Mouse (Mus musculus) CH12.LX (cell line): ENCODE results near the gene Foxc2. TPM values are rescaled to one million over a fixed set of nuclear protein-coding genes. Genes with fewer than 3 reads are reported as not detected.

ENCODE experiments used
- DNase-seq: peaks from one replicate; pipeline ENCODE4 v3.0.0-alpha.2; 2013; ENCODE audit errors: extremely low read depth
- H3K27ac ChIP-seq: 2 replicates; pipeline ENCODE4 v1.5.1; 2012; ENCODE audit warnings: low read depth, mild to moderate bottlenecking, control low read depth, moderate library complexity; ENCODE audit not compliant: insufficient read depth
- H3K27me3 ChIP-seq: replicated peaks from 2 replicates; pipeline ENCODE3; 2012; ENCODE audit warnings: inconsistent platforms
- H3K36me3 ChIP-seq, 2 experiments: replicated peaks in 1 of 2; 2 replicates each; pipeline versions ENCODE3 to v1.6.1; 2012; ENCODE audit warnings: inconsistent platforms in 1 of 2, low read length in 1 of 2, mild to moderate bottlenecking in 1 of 2, mixed read lengths in 1 of 2, moderate library complexity in 1 of 2; ENCODE audit not compliant: control insufficient read depth in 1 of 2, insufficient read depth in 1 of 2
- H3K4me1 ChIP-seq, 2 experiments: 2 replicates each; pipeline ENCODE4 v1.6.1; 2012; ENCODE audit warnings: inconsistent platforms in 1 of 2, moderate library complexity in 1 of 2; ENCODE audit not compliant: insufficient read depth in 2 of 2, control insufficient read depth in 1 of 2
- H3K4me2 ChIP-seq: 2 replicates; pipeline ENCODE4 v1.6.1; 2012; ENCODE audit warnings: low read depth, mild to moderate bottlenecking, control low read depth; ENCODE audit not compliant: poor library complexity, insufficient read depth, severe bottlenecking
- H3K4me3 ChIP-seq, 3 experiments: fragments of 150-350 bp in 1 of 3; sonication (generic) in 1 of 3; replicated peaks in 1 of 3; 2 replicates each; pipeline versions ENCODE3 to v1.5.1; 2011 to 2012; ENCODE audit warnings: low read depth in 2 of 3, low read length in 2 of 3, mild to moderate bottlenecking in 2 of 3, moderate library complexity in 2 of 3, control low read depth in 1 of 3, improper control_type of control experiment in 1 of 3, inconsistent platforms in 1 of 3, mixed read lengths in 1 of 3; ENCODE audit not compliant: poor library complexity in 1 of 3
- H3K79me2 ChIP-seq: replicated peaks from 2 replicates; pipeline ENCODE4 v1.6.1; 2012; ENCODE audit warnings: mild to moderate bottlenecking, moderate library complexity; ENCODE audit not compliant: control insufficient read depth, poor library complexity, insufficient read depth, severe bottlenecking; ENCODE audit errors: extremely low read depth
- H3K9ac ChIP-seq: 2 replicates; pipeline ENCODE4 v1.6.1; 2012; ENCODE audit warnings: low read depth, mild to moderate bottlenecking, control low read depth, moderate library complexity; ENCODE audit not compliant: insufficient read depth
- H3K9me3 ChIP-seq: replicated peaks from 2 replicates; pipeline ENCODE3; 2012; ENCODE audit warnings: low read length, inconsistent platforms, mixed read lengths
- CTCF ChIP-seq, 2 experiments: IDR thresholded peaks in 1 of 2; conservative IDR thresholded peaks in 1 of 2; 2 replicates each; pipeline ENCODE4 v1.5.1; 2011 to 2012; ENCODE audit warnings: low read depth in 2 of 2, low read length in 2 of 2, improper control_type of control experiment in 1 of 2, inconsistent platforms in 1 of 2, mild to moderate bottlenecking in 1 of 2, moderate library complexity in 1 of 2
- ELF1 ChIP-seq: IDR thresholded peaks from 2 replicates; pipeline ENCODE4 v1.6.1; 2014; ENCODE audit warnings: low read depth, mild to moderate bottlenecking, inconsistent platforms, low read length, improper control_type of control experiment
- GABPA ChIP-seq: IDR thresholded peaks from 2 replicates; pipeline ENCODE4 v1.6.1; 2012; ENCODE audit warnings: low read depth, low read length, improper control_type of control experiment, inconsistent platforms; ENCODE audit not compliant: insufficient replicate concordance
- IRF4 ChIP-seq: IDR thresholded peaks from 2 replicates; pipeline ENCODE4 v1.6.1; 2014; ENCODE audit warnings: low read depth, mild to moderate bottlenecking, inconsistent platforms, low read length, improper control_type of control experiment
- MAFK ChIP-seq: IDR thresholded peaks from 2 replicates; pipeline ENCODE4 v1.6.1; 2011; ENCODE audit warnings: low read length, improper control_type of control experiment; ENCODE audit not compliant: insufficient replicate concordance
- MAX ChIP-seq: IDR thresholded peaks from 2 replicates; pipeline ENCODE4 v1.6.1; 2011; ENCODE audit warnings: low read length, improper control_type of control experiment
- MEF2A ChIP-seq: IDR thresholded peaks from 2 replicates; pipeline ENCODE4 v1.6.1; 2014; ENCODE audit warnings: low read depth, mild to moderate bottlenecking, inconsistent platforms, low read length, improper control_type of control experiment, borderline replicate concordance
- MXI1 ChIP-seq: IDR thresholded peaks from 2 replicates; pipeline ENCODE4 v1.6.1; 2011; ENCODE audit warnings: mild to moderate bottlenecking, low read depth, low read length, improper control_type of control experiment
- MYC ChIP-seq: IDR thresholded peaks from 2 replicates; pipeline ENCODE4 v1.6.1; 2011; ENCODE audit warnings: low read depth, mild to moderate bottlenecking, improper control_type of control experiment, low read length
- NRF1 ChIP-seq: IDR thresholded peaks from 2 replicates; pipeline ENCODE4 v1.6.1; 2014; ENCODE audit warnings: low read depth, mild to moderate bottlenecking, inconsistent platforms, low read length, improper control_type of control experiment, moderate library complexity
- POLR2AphosphoS2 ChIP-seq: IDR thresholded peaks from 2 replicates; pipeline ENCODE4 v1.6.1; 2011; ENCODE audit warnings: low read depth, low read length, improper control_type of control experiment
- RCOR1 ChIP-seq: conservative IDR thresholded peaks from 2 replicates; pipeline ENCODE4 v1.6.1; 2012; ENCODE audit warnings: low read depth, mild to moderate bottlenecking, inconsistent platforms, low read length, improper control_type of control experiment
- SIN3A ChIP-seq: IDR thresholded peaks from 2 replicates; pipeline ENCODE4 v1.6.1; 2012; ENCODE audit warnings: low read length, improper control_type of control experiment, inconsistent platforms
- TBP ChIP-seq: conservative IDR thresholded peaks from 2 replicates; pipeline ENCODE4 v1.6.1; 2011; ENCODE audit warnings: low read depth, low read length, improper control_type of control experiment
- USF1 ChIP-seq: IDR thresholded peaks from 2 replicates; pipeline ENCODE4 v1.6.1; 2014; ENCODE audit warnings: low read depth, mild to moderate bottlenecking, inconsistent platforms, low read length, improper control_type of control experiment
- ZNF384 ChIP-seq: IDR thresholded peaks from 2 replicates; pipeline ENCODE4 v1.6.1; 2012; ENCODE audit warnings: low read depth, low read length, improper control_type of control experiment, inconsistent platforms
- dilution Hi-C: fragments of 300-500 bp; cut with MboI; formaldehyde crosslinking; loops from 2 replicates; pipeline ENCODE4 v1.14.3; 2020; ENCODE audit warnings: low sequenced_read_pairs; ENCODE audit not compliant: extremely low pct_unique_long_range_greater_than_20kb, extremely low pct_ligation_motif_present
- in situ Hi-C: fragments of 300-500 bp; cut with MboI; formaldehyde crosslinking; loops from 3 replicates; pipeline ENCODE4 v1.14.3; 2019; ENCODE audit warnings: low sequenced_read_pairs, low pct_ligation_motif_present, low pct_unique_long_range_greater_than_20kb, mixed read lengths
- polyA plus RNA-seq: library from polyadenylated mRNA; unstranded; fragments of >175 nt; gene quantifications from 2 replicates; pipeline ENCODE4 v1.2.1, GENCODE M21; 2012; ENCODE audit warnings: low read depth; ENCODE audit not compliant: insufficient read length
- total RNA-seq, 2 experiments: library from RNA; depleted of rRNA; stranded (reverse); fragments of 300-350 nt in 1 of 2; fragments of >200 nt in 1 of 2; gene quantifications; 2 replicates each; pipeline ENCODE4 v1.2.3; 2012 to 2014

Gene Foxc2
- total and polyA plus RNA-seq, 3 experiments, result not detected

DNA sequence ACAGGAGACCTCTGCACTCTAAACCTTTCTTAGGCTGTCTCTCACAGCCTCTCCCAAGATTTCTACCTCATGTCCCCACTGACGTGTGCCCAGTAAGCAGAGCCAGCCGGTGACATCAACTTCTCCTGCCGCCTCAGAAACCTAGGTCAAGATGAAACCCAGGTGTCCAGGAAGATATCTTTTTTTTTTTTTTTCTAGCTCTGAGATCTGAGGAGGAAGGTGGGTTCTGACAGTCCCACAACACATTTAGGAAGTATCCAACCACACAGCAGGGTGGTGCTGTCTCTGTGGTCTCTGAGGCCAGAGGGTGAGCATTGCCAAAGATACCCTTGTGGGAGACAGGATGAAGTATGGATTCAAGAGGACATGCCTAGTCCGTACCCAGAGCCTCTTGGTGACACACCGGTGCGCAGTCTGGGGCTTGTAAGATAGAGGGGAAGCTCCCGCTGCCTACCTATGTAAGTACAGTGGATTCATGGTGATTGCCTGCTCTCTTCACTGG, 41.1 kb downstream of the Foxc2 start:
- dilution Hi-C loops, result no loop called here
- H3K9ac ChIP-seq, result no peak overlapping the region

GRCm38 (mm10) chr8:121158812-121159211, 42.8 kb downstream of the Foxc2 start:
- H3K4me3 ChIP-seq, result no peak overlapping the region
- dilution Hi-C loops (no loop called here), in situ Hi-C loops (no loop called here)
- no peak for DNase-seq
- no peak for TF ChIP-seq MAFK
- no peak overlapping the region for H3K9ac ChIP-seq
- no peak overlapping the region for H3K27ac ChIP-seq
- peaks cover 96% of the 10 kb centered on the region for H3K27me3 ChIP-seq
- H3K9me3 ChIP-seq, result no peaks in the 10 kb centered on the region
- H3K4me2 ChIP-seq, result no peak overlapping the region
- no peaks in the 10 kb centered on the region for H3K36me3 ChIP-seq
- H3K79me2 ChIP-seq, result no peaks in the 10 kb centered on the region
- H3K4me1 ChIP-seq, result 0 out of 4 replicates have a peak, but pooled peaks cover 0 to 2% of the 10 kb centered on the region in 2 experiments

More for the DNA sequence above, 41.1 kb downstream of the Foxc2 start:
- H3K4me1 ChIP-seq, result 0 out of 4 replicates have a peak, but pooled peaks cover 0 to 2% of the 10 kb centered on the region in 2 experiments
- H3K4me3 ChIP-seq, result no peak overlapping the region
- H3K27ac ChIP-seq, result no peak overlapping the region
- no peak for DNase-seq
- no peak overlapping the region for H3K4me2 ChIP-seq
- no peak for TF ChIP-seq IRF4
- TF ChIP-seq SIN3A, result no peak
- no peak for TF ChIP-seq MXI1
- 0 out of 2 replicates have a peak, but pooled peaks have one; percentile 8 for TF ChIP-seq ZNF384
- no peak for TF ChIP-seq GABPA
- no peaks in the 10 kb centered on the region for H3K36me3 ChIP-seq
- peaks cover 96% of the 10 kb centered on the region for H3K27me3 ChIP-seq
- no peaks in the 10 kb centered on the region for H3K9me3 ChIP-seq
- in situ Hi-C loops, result no loop called here
- H3K79me2 ChIP-seq, result no peaks in the 10 kb centered on the region

DNA sequence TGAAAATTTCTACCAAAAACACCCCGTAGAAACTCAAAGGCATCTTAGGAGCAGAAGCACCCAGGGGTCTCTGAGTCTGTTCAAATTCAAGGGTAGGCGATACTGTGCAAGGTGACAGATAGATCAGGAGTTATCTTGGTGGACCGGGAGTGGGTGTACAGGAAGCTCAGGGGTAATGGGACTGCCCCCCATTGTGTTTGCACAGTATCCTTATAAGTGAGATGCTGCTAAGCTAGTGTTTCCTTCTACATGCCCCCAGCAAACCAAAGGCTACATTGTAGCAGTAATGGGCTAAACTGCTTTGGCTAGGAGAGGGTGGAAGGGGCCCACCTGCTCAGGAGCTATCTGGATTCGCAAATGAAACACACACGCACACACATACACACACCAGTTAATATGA, 45.5 kb downstream of the Foxc2 start:
- Histone ChIP-seq H3K36me3 (no peaks in the 10 kb centered on the region), H3K4me1 (0 out of 4 replicates have a peak, but pooled peaks cover 0 to 2% of the 10 kb centered on the region in 2 experiments), H3K27ac (no peak overlapping the region), H3K79me2 (no peaks in the 10 kb centered on the region)
- in situ Hi-C loops, result no loop called here
- TF ChIP-seq TBP (no peak), MXI1 (no peak), MAX (no peak), RCOR1 (no peak), MYC (no peak), USF1 (no peak), NRF1 (no peak), ELF1 (no peak), CTCF (conservative IDR thresholded peaks at IDR 0.05 in 1 of 2, IDR thresholded peaks at IDR 0.05 in 1 of 2; ENCODE audit: low read depth in 2 of 2, low read length in 2 of 2) (no peak), POLR2AphosphoS2 (no peak), GABPA (no peak), MEF2A (no peak)
- TF ChIP-seq, all 38 proteins: peak for 0
- Histone ChIP-seq H3K27me3 (peaks cover 98% of the 10 kb centered on the region), H3K9ac (no peak overlapping the region), H3K4me3 (no peak overlapping the region), H3K4me2 (no peak overlapping the region), H3K9me3 (no peaks in the 10 kb centered on the region)
- no peak for DNase-seq
- dilution Hi-C loops, result no loop called here
